Mouse (Mus musculus) CD4-positive helper T cell, adult 2 months (primary cell): ENCODE measurements around the gene Fads2.

Experiments
- DNase-seq: peaks from one replicate; pipeline ENCODE4 v3.0.0-alpha.2; 2012; ENCODE audit warnings: low read depth, missing footprints, low spot score

Gene Fads2

GRCm38 (mm10) chr19:10041388-10042148, 60.0 kb downstream of the Fads2 start, which contains the start of gene Fads3:
Fads3 (plus strand) TSS chr19:10041569.
- DNase-seq, result peak; percentile 9

GRCm38 (mm10) chr19:10040866-10041387, 60.6 kb downstream of the Fads2 start:
- DNase-seq, result no peak

- no peak for DNase-seq
Observed at GRCm38 (mm10) chr19:10039615-10040014, 61.9 kb downstream of the Fads2 start.

GRCm38 (mm10) chr19:10038910-10039309, 62.6 kb downstream of the Fads2 start:
- DNase-seq, result no peak

- no peak for DNase-seq
Observed at GRCm38 (mm10) chr19:10038364-10038763, 63.2 kb downstream of the Fads2 start.

- DNase-seq, result no peak
Observed at GRCm38 (mm10) chr19:10037534-10037933, 64.0 kb downstream of the Fads2 start.

- peak; percentile 64 for DNase-seq
Observed at GRCm38 (mm10) chr19:10034785-10035447, 66.6 kb downstream of the Fads2 start.

- DNase-seq, result no peak
Observed at GRCm38 (mm10) chr19:10034356-10034755, 67.2 kb downstream of the Fads2 start.

- peak; percentile 58 for DNase-seq
Observed at GRCm38 (mm10) chr19:10033211-10033973, 68.2 kb downstream of the Fads2 start.

- no peak for DNase-seq
Observed at GRCm38 (mm10) chr19:10029746-10030145, 71.8 kb downstream of the Fads2 start.

- no peak for DNase-seq
Observed at GRCm38 (mm10) chr19:10025169-10025875, 76.2 kb downstream of the Fads2 start.

- no peak for DNase-seq
Observed at GRCm38 (mm10) chr19:10023304-10023758, 78.2 kb downstream of the Fads2 start.

- no peak for DNase-seq
Observed at GRCm38 (mm10) chr19:10022414-10023303, 78.9 kb downstream of the Fads2 start.

- DNase-seq, result no peak
Observed at GRCm38 (mm10) chr19:10021981-10022380, 79.6 kb downstream of the Fads2 start.

GRCm38 (mm10) chr19:10019214-10019760, 82.3 kb downstream of the Fads2 start:
- DNase-seq, result no peak

GRCm38 (mm10) chr19:10018527-10018818, 83.1 kb downstream of the Fads2 start:
- DNase-seq, result no peak

- DNase-seq, result peak; percentile 44
Observed at GRCm38 (mm10) chr19:10017637-10018526, 83.7 kb downstream of the Fads2 start.

GRCm38 (mm10) chr19:10016151-10016550, 85.4 kb downstream of the Fads2 start:
- DNase-seq, result no peak

- DNase-seq, result no peak
Observed at GRCm38 (mm10) chr19:10015442-10015841, 86.1 kb downstream of the Fads2 start.
